20 mouse cellular contexts compared by ENCODE assay signal in the genomic region with DNA sequence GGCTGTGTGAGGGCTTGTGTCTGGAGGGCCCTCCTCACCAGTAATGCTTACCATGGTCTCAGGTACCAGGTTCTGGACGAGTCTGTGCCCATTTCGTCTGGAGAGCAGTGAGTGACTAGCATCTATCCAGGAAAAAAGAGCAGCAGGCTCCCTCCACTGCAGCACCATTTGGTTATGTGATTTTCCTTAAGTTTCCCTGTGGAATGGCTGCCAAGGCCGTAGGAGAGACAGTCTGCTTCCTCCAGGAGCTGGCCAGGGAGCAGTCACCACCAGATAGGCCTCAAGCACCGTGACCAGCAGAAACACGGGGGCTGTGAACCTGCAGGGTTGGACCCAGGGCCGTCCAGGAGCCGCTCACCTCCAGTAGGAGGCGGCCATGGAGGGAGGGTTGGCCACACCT. TPM values are rescaled to one million over a fixed set of nuclear protein-coding genes. Genes with fewer than 3 reads are reported as not detected.
A peak's percentile ranks its signal among the peaks of the same experiment; 100 is the strongest.
DNase-seq lines count a peak whose midpoint lies in the region; ATAC-seq and TF ChIP-seq lines count a peak whose summit lies in the region.
"Had no signal": no experiment of that assay in that cellular context is flagged by ENCODE, and none has a peak within 500 bp of the region (broad histone marks: within the 10 kb centered on the region; RNA-seq: fewer than 3 reads in every experiment).

No protein-coding gene starts in this region.

- H3K9ac ChIP-seq in hindbrain, embryonic 12.5 days = peak overlapping the region; percentile 23; the same call in 1 of the 2 replicates
- H3K9ac ChIP-seq in hindbrain, embryonic 14.5 days = no peak overlapping the region
- H3K9ac ChIP-seq: embryonic facial prominence, embryonic 12.5 days; forebrain, embryonic 12.5 days; forebrain, embryonic 15.5 days; forebrain, postnatal 0 days had no signal

- no peak for TF ChIP-seq CTCF in layer of hippocampus, adult 2 months (conservative IDR thresholded peaks at IDR 0.05)

- no peak for DNase-seq in hindbrain, embryonic 14.5 days (ENCODE audit: low spot score)
- no peak for DNase-seq in layer of hippocampus, adult 2 months (ENCODE audit: low spot score in 2 of 2)
- DNase-seq in layer of hippocampus, postnatal 36 days = no peak
- peak; percentile 45 for DNase-seq in right cerebral cortex, adult 18-20 months
- DNase-seq in right cerebral cortex, postnatal 14 days = no peak
- DNase-seq in brain, adult 2 months (ENCODE audit: low read depth, low spot score) = peak; percentile 70
- no peak for DNase-seq in heart, adult 18-20 months
- DNase-seq: adrenal gland, adult 2 months; adrenal gland, postnatal 10 days; adrenal gland, postnatal 25 days; cerebellum, adult 11-12 months; cerebellum, adult 9-10 months; cerebellum, postnatal 10 days; forebrain, postnatal 0 days had no signal

- peaks cover 26% of the 10 kb centered on the region for H3K4me1 ChIP-seq in hindbrain, embryonic 12.5 days
- H3K4me1 ChIP-seq in hindbrain, embryonic 14.5 days (replicated peaks; ENCODE audit: control insufficient read depth, insufficient read depth, low read length) = peaks cover 14% of the 10 kb centered on the region

- no peak overlapping the region for H3K4me3 ChIP-seq in hindbrain, embryonic 12.5 days
- H3K4me3 ChIP-seq in hindbrain, embryonic 14.5 days (replicated peaks; ENCODE audit: low read length) = no peak overlapping the region
- no peak overlapping the region; the same call in 1 of the 2 replicates for H3K4me3 ChIP-seq in layer of hippocampus, adult 2 months
- H3K4me3 ChIP-seq: embryonic facial prominence, embryonic 10.5 days; embryonic facial prominence, embryonic 12.5 days; forebrain, embryonic 12.5 days; forebrain, embryonic 15.5 days had no signal

- H3K36me3 ChIP-seq in hindbrain, embryonic 12.5 days = 0 out of 2 replicates have a peak, but pooled peaks cover 7% of the 10 kb centered on the region
- H3K36me3 ChIP-seq in hindbrain, embryonic 14.5 days (replicated peaks; ENCODE audit: control insufficient read depth, insufficient read depth) = no peaks in the 10 kb centered on the region
- H3K36me3 ChIP-seq: embryonic facial prominence, embryonic 10.5 days; embryonic facial prominence, embryonic 12.5 days; forebrain, embryonic 15.5 days had no signal

- 55% methylated on average over 8 of the region's 8 CpGs for WGBS in hindbrain, embryonic 12.5 days
- WGBS in hindbrain, embryonic 14.5 days = 68% methylated on average over 8 of the region's 8 CpGs

- no peak for ATAC-seq in hindbrain, embryonic 12.5 days (ENCODE audit: low FRiP score)
- ATAC-seq in hindbrain, embryonic 14.5 days (ENCODE audit: low FRiP score) = no peak
- ATAC-seq: forebrain, embryonic 15.5 days; forebrain, postnatal 0 days had no signal

- H3K27ac ChIP-seq in hindbrain, embryonic 12.5 days = no peak overlapping the region
- no peak overlapping the region for H3K27ac ChIP-seq in hindbrain, embryonic 14.5 days
- peak overlapping the region; percentile 100; the same call in 1 of the 2 replicates for H3K27ac ChIP-seq in layer of hippocampus, adult 2 months
- H3K27ac ChIP-seq: embryonic facial prominence, embryonic 10.5 days; embryonic facial prominence, embryonic 12.5 days; forebrain, embryonic 12.5 days; forebrain, embryonic 15.5 days had no signal

- H3K4me2 ChIP-seq in hindbrain, embryonic 12.5 days (replicated peaks) = no peak overlapping the region
- no peak overlapping the region for H3K4me2 ChIP-seq in hindbrain, embryonic 14.5 days (replicated peaks)
- H3K4me2 ChIP-seq: embryonic facial prominence, embryonic 12.5 days; forebrain, embryonic 12.5 days; forebrain, embryonic 15.5 days had no signal

- H3K9me3 ChIP-seq in hindbrain, embryonic 12.5 days (replicated peaks) = no peaks in the 10 kb centered on the region
- H3K9me3 ChIP-seq in hindbrain, embryonic 14.5 days (ENCODE audit: control insufficient read depth, low read length) = no peaks in the 10 kb centered on the region
- H3K9me3 ChIP-seq: embryonic facial prominence, embryonic 10.5 days; embryonic facial prominence, embryonic 12.5 days; forebrain, embryonic 12.5 days; forebrain, embryonic 15.5 days had no signal

- H3K27me3 ChIP-seq in hindbrain, embryonic 12.5 days = peaks cover 14% of the 10 kb centered on the region
- H3K27me3 ChIP-seq in hindbrain, embryonic 14.5 days (ENCODE audit: control insufficient read depth, insufficient read depth, low read length) = no peaks in the 10 kb centered on the region
- H3K27me3 ChIP-seq: forebrain, embryonic 15.5 days had no signal

RNA-seq across cellular contexts. Expression of a gene that starts 2.8 kb away (rescaled TPM):
- 17.5 and 19.3 TPM in 2 replicates for polyA plus RNA-seq in hindbrain, embryonic 12.5 days (2016; fragmentation: Nextera tagmentation; extraction: Ambion mirVana)
- polyA plus RNA-seq in hindbrain, embryonic 14.5 days (2014; fragmentation: Nextera tagmentation; extraction: Ambion mirVana) = 19.6 and 23.7 TPM in 2 replicates
- total RNA-seq in layer of hippocampus, adult 2 months (2021) = 100 to 1,000 TPM; 740 to 785 TPM
- total RNA-seq in layer of hippocampus, postnatal 36 days (2021) = 100 to 1,000 TPM; 725 to 726 TPM
- 1 to 10 TPM; 2.7 to 3.3 TPM for total RNA-seq in heart, adult 18-20 months (2021)

RNA-seq across cellular contexts. Expression of a gene that starts 3.9 kb away (rescaled TPM):
- polyA plus RNA-seq in hindbrain, embryonic 12.5 days (2016; fragmentation: Nextera tagmentation; extraction: Ambion mirVana) = 7.5 and 8.9 TPM in 2 replicates
- 6.2 and 6.6 TPM in 2 replicates for polyA plus RNA-seq in hindbrain, embryonic 14.5 days (2014; fragmentation: Nextera tagmentation; extraction: Ambion mirVana)
- total RNA-seq in layer of hippocampus, adult 2 months (2021) = 10 to 100 TPM; 28.3 to 29.7 TPM
- total RNA-seq in layer of hippocampus, postnatal 36 days (2021) = 10 to 100 TPM; 26.6 to 30.1 TPM
- total RNA-seq in heart, adult 18-20 months (2021) = 1 to 10 TPM in 1 of 2 experiments, under 1 TPM in 1; 0.90 to 1.1 TPM
- total RNA-seq: MEL had no signal

Comparison
In these comparisons a context has a peak if more than half of its experiments do, and no peak if none do; other contexts are left out.
1. DNase-seq: peak in right cerebral cortex, adult 18-20 months (single experiment) and brain, adult 2 months (single experiment); none in hindbrain, embryonic 14.5 days (single experiment), layer of hippocampus, adult 2 months (0 of 2), layer of hippocampus, postnatal 36 days (0 of 2), right cerebral cortex, postnatal 14 days (single experiment) and heart, adult 18-20 months (0 of 2).
2. RNA of a gene that starts 2.8 kb away (total RNA-seq): 740 to 785 TPM in layer of hippocampus, adult 2 months and 725 to 726 TPM in layer of hippocampus, postnatal 36 days; 2.7 to 3.3 TPM in heart, adult 18-20 months; every median in the first group is over 100 times any median in the second.
3. RNA of a gene that starts 3.9 kb away (total RNA-seq): 26.6 to 30.1 TPM in layer of hippocampus, postnatal 36 days and 28.3 to 29.7 TPM in layer of hippocampus, adult 2 months; 0.90 to 1.1 TPM in heart, adult 18-20 months; every median in the first group is over 10 times any median in the second.